Mouse (Mus musculus): Measurements from ENCODE around the gene Gm18336. TPM values are rescaled to one million over a fixed set of nuclear protein-coding genes. Genes with fewer than 3 reads are reported as not detected.
"Not testable (repeated sequence)": the region's sequence is repeated elsewhere in the genome, so short reads cannot be mapped to it uniquely, and the experiment has no call there.

The Gm18336 gene
- not detected in 2 replicates for polyA plus RNA-seq (2012)

- not testable (repeated sequence) for TF ChIP-seq GATA1 (IDR thresholded peaks at IDR 0.05; ENCODE audit: low read length)
Measured at GRCm38 (mm10) chrX:73398636-73399035, at the start of gene Gm18336. TSS of gene Gm18336 (minus strand) at chrX:73398736.

- TF ChIP-seq GATA1 (IDR thresholded peaks at IDR 0.05; ENCODE audit: low read length) = no peak
Measured at GRCm38 (mm10) chrX:73441428-73441827, 42.9 kb upstream of the Gm18336 start.

DNA sequence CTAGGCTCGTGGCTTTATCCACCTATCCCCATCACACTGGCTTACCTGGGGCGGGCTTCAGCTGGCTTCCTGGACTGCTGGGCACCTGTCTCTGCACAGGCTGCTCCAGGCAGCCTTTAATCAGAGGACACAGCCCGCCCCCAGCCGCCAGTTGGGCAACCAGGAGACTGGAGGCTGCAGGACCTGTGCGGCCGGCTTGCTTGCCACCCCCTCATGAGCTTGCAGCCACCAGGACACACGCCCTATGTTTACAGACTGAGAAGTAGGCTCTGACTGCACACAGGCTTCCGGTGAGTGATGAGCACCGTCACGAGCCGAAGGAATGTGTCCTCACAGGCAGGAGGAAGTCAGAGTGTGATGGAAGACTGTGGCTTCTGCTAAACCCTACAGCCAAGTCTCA is 36.7 kb upstream of the Gm18336 start, which contains the start of gene Trex2:
Trex2 (minus strand) TSS at position 93 of the 400 bp plus-strand sequence.
- TF ChIP-seq GATA1 (IDR thresholded peaks at IDR 0.05; ENCODE audit: low read length) = no peak

DNA sequence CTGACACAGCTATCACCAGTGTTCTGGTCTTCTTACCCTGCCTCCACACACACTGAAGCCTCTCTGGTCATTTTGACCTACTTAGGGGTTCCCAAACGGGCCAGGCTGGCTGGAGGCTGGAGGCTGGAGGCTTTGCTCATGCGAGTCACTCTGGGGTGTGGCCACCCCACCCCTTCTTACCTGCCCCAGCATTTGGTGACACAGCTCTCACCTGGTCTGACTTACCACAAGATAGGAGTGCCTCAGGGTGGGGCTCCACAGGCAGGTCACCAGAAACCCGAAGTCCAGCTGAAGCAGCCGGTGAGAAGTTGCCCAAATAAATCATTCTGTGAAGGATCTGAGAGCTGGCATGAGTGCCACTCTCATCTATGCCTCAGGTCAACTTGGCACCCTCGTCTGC is 34.3 kb upstream of the Gm18336 start:
- no peak for TF ChIP-seq GATA1 (IDR thresholded peaks at IDR 0.05; ENCODE audit: low read length)

DNA sequence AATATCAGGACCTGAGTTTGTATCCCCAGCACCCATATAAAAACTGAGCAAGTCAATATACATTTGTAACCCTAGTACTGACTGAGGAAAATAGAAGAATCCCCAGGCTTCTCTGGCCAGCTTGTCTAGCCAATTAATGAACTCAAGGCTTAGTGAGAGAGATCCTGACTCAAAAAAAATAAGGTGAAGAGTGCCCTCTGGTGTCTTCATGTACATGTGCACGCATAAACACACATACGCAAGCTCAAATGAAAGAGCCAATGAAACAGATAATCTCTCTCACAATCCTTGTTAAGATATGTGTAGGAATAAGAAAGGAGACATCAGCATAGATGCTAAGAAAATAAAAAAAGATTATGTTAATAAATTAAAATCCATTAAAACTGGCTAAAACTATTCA is 31.5 kb upstream of the Gm18336 start:
- no peak for TF ChIP-seq GATA1 (IDR thresholded peaks at IDR 0.05; ENCODE audit: low read length)

GRCm38 (mm10) chrX:73412767-73413166 is 14.2 kb upstream of the Gm18336 start:
- TF ChIP-seq GATA1 (IDR thresholded peaks at IDR 0.05; ENCODE audit: low read length) = no peak

DNA sequence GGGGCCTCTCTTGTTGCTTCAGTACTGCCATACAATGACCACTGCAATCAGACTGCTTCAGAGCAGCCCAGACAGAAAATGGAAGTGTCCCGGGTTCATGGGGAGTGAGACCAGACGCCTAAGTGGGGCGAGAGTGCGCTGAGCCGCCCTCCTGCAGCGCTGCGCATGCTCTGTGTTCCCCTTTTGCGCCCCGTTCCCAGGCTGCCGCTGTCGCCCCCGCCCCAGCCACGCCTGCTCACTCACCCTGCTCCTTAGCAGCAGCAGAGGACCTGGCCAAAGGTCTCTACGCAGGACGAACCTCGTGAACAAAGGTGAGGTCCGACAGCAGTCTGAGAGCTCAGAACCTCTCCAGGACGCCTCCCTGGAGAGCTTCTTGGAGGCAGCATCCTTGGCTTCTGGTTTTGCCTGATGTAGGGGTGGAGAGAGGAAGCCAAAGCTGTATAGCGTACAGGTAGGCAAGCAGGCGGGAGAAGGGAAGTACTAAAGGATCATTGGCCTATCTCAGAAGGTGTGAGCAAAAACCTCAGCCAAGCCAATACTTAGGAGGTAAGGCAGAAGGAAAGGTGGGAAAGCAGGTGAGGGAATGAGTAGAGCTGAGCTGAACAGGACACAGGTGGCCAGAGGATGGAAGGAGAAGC is 12.5 kb upstream of the Gm18336 start, which contains the start of gene Zfp92:
Zfp92 (plus strand) TSS at position 217 of the 638 bp plus-strand sequence.
- TF ChIP-seq GATA1 (IDR thresholded peaks at IDR 0.05; ENCODE audit: low read length) = no peak

DNA sequence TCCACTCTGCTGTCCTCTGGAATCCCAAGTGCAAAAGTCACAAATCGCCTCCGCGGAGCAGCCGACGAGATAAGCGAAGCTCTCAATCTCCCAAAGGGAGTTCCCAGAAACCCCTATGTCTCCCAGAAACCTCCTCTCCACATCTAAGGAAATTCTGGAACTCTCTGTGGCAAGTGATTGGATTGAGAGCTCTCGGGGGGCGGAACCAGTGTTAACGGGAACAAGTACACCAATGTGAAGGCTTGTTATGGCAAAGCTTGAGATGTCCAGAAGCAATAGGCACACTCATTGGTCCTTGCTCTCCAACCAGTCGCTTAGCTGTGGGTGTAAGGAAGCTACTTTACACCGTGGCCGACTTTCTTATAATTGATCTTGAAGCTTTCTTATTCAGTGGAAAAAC is 3.1 kb upstream of the Gm18336 start:
- TF ChIP-seq GATA1 (IDR thresholded peaks at IDR 0.05; ENCODE audit: low read length) = no peak

DNA sequence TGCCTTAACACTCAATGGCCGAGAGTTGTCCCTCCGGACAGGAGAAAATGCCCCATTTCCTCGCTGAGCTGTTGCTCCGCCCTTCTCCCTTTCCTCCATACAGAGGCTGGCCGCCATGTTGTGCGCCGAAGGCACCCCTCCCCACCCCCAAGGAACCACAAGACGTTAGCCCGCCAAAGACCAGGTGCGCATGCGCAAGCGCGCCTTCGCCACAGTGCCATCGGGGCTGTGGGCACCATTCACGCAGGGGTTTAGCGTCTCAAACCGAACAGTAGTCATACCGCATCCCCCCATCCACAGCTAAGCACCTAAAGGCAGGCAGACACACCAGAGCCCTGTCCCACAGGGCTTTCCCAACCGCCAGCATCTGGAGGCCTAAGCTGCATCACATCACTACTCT is 2.4 kb upstream of the Gm18336 start:
- no peak for TF ChIP-seq GATA1 (IDR thresholded peaks at IDR 0.05; ENCODE audit: low read length)

DNA sequence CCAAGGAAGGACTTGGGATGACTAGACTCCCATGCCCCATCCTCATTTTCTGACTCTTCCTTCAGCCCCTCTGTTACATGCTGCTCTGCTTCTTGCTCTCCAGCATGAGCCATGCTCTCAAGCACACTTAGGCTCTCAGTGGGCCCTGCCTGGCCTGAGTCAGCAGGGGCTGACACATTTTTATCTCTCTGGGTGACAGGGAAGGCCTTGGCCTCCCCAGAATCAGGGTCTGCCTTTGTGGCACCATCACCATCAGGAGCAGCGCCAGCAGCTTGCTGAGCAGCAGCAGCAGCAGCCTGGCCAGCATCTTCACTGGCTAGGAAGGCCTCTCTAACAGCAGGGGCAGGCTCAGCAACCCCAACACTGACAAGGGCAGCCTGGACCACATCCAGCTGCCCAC is 2.1 kb downstream of the Gm18336 start:
- TF ChIP-seq GATA1 (IDR thresholded peaks at IDR 0.05; ENCODE audit: low read length) = no peak

- TF ChIP-seq GATA1 (IDR thresholded peaks at IDR 0.05; ENCODE audit: low read length) = no peak
Measured at GRCm38 (mm10) chrX:73391481-73391880, 7.1 kb downstream of the Gm18336 start.

DNA sequence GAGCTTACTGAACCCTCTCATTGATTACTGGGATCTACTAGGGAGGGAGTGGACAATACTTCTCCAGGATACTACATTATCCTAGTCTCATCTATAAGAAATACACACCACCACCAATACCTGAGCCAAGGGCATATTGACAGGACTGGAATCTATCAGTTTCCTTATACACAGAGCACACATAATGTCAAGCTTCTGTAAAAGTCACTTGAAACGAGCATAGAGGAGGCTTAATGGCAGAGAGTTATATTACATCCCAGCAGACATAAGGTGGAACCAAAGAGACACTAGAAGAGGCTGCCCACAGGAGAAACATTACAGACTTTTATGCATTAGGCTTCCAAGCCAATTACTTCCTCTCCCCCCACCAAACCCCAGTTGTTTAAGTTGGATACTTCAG is 13.6 kb downstream of the Gm18336 start:
- no peak for TF ChIP-seq GATA1 (IDR thresholded peaks at IDR 0.05; ENCODE audit: low read length)

DNA sequence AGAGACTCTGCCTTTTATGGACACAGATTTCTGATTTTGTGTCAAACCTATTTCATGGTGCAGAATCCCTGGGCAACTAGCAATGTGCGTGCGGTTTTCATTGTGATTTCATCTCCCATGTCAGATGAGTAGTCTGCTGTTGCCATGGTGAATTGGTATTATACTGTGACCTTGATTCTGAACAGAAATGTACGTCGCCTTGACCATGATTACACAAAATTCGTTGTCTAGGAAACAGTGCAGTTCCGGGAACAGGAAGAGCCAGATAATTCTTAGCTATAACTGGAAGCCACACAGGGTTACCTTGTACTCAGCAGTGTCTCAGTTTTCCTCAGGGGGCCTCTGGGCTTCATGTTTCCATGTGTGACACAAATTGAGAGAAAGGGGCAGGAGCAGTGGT is 14.1 kb downstream of the Gm18336 start:
- no peak for TF ChIP-seq GATA1 (IDR thresholded peaks at IDR 0.05; ENCODE audit: low read length)

DNA sequence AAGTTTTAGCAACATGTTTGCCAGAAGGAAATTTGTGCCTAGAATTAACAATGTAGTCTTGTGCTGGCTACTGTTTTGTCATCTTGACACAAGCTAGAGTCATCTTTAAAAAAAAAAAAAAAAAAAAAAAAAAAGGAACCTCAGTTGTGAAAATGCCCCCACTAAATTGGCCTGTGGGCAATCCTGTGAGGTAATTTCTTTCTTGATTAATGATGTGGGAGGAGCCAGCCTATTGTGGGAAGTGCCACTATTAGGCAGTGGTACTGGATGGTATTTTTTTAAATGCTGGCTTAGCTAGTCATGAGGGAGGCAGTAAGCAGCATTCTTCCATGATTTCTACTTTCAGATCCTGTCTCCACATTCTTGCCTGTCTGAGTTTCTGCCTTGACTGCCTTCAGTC is 35.2 kb downstream of the Gm18336 start:
- no peak for TF ChIP-seq GATA1 (IDR thresholded peaks at IDR 0.05; ENCODE audit: low read length)

- TF ChIP-seq GATA1 (IDR thresholded peaks at IDR 0.05; ENCODE audit: low read length) = no peak
Measured at GRCm38 (mm10) chrX:73356719-73357118, 41.8 kb downstream of the Gm18336 start.

GRCm38 (mm10) chrX:73356163-73356562 is 42.4 kb downstream of the Gm18336 start:
- no peak for TF ChIP-seq GATA1 (IDR thresholded peaks at IDR 0.05; ENCODE audit: low read length)

Other genes with a start within 250 kb of the Gm18336 start
- gene Xlr5b, start 249.9 kb downstream of the Gm18336 start, polyA plus RNA-seq (2012) = not detected in 2 replicates
- gene DXBay18, start 249.3 kb downstream of the Gm18336 start, polyA plus RNA-seq (2012) = not detected in 2 replicates
- not detected in 2 replicates for gene Spin2d, start 221.7 kb downstream of the Gm18336 start, polyA plus RNA-seq (2012)
- gene Xlr3b, start 206.5 kb downstream of the Gm18336 start, polyA plus RNA-seq (2012) = not detected in 2 replicates
- gene Xlr4b, start 184.4 kb downstream of the Gm18336 start, polyA plus RNA-seq (2012) = not detected in 2 replicates
- 19.2 and 21.6 TPM in 2 replicates for gene F8a, start 170.4 kb downstream of the Gm18336 start, polyA plus RNA-seq (2012)
- gene Xlr4c, start 155.6 kb downstream of the Gm18336 start, polyA plus RNA-seq (2012) = not detected in 2 replicates
- gene Xlr3c, start 133.3 kb downstream of the Gm18336 start, polyA plus RNA-seq (2012) = not detected in 2 replicates
- gene Xlr5a, start 105.8 kb downstream of the Gm18336 start, polyA plus RNA-seq (2012) = not detected in 2 replicates
- not detected in 2 replicates for gene Xlr5c, start 105.8 kb downstream of the Gm18336 start, polyA plus RNA-seq (2012)
- not detected in 2 replicates for gene Gm45015, start 61.9 kb downstream of the Gm18336 start, polyA plus RNA-seq (2012)
- gene Zfp275, start 56.1 kb downstream of the Gm18336 start, polyA plus RNA-seq (2012) = 2.1 and 2.3 TPM in 2 replicates
- gene Zfp92, start 12.4 kb upstream of the Gm18336 start, polyA plus RNA-seq (2012) = not detected in 2 replicates
- gene Trex2, start 36.6 kb upstream of the Gm18336 start, polyA plus RNA-seq (2012) = not detected in 2 replicates
- gene Haus7, start 60.3 kb upstream of the Gm18336 start, polyA plus RNA-seq (2012) = 3.4 and 3.5 TPM in 2 replicates
- gene Bgn, start 84.9 kb upstream of the Gm18336 start, polyA plus RNA-seq (2012) = not detected in 2 replicates
- not detected in 2 replicates for gene Atp2b3, start 104.3 kb upstream of the Gm18336 start, polyA plus RNA-seq (2012)
- gene Dusp9, start 240.7 kb upstream of the Gm18336 start, polyA plus RNA-seq (2012) = 0.06 TPM in 2 replicates

Data from G1E-ER4 (cell line).